Mouse (Mus musculus) brain, embryonic 14.5 days (tissue): ENCODE measurements around the gene Nrg4.

Experiments used
- CTCF ChIP-seq: fragments of 200-500 bp; IDR thresholded peaks from 2 replicates; pipeline ENCODE4 v1.5.1; 2012; ENCODE audit warnings: inconsistent platforms, mild to moderate bottlenecking, moderate library complexity, borderline replicate concordance; ENCODE audit not compliant: insufficient read depth, insufficient read length; ENCODE audit errors: extremely low read depth
- POLR2A ChIP-seq: fragments of 200-500 bp; IDR thresholded peaks from 2 replicates; pipeline ENCODE4 v1.6.1; 2012; ENCODE audit warnings: mild to moderate bottlenecking, inconsistent platforms, borderline replicate concordance; ENCODE audit not compliant: poor library complexity, insufficient read depth, insufficient read length, severe bottlenecking; ENCODE audit errors: extremely low read depth

- TF ChIP-seq POLR2A = no peak
- no peak for TF ChIP-seq CTCF
Measured at GRCm38 (mm10) chr9:55289475-55290198, 37.0 kb downstream of the Nrg4 start.
